Mouse (Mus musculus) midbrain, embryonic 15.5 days (tissue): ENCODE data around the gene Tpst1. TPM values are rescaled to one million over a fixed set of nuclear protein-coding genes. Genes with fewer than 3 reads are reported as not detected.
"Not testable (repeated sequence)": the region's sequence is repeated elsewhere in the genome, so short reads cannot be mapped to it uniquely, and the experiment has no call there.

Experiments
- ATAC-seq: fragments of 200-750 bp; cut with Nextera tagmentation; replicated peaks from 2 replicates; pipeline ENCODE4 v1.8.0; 2017; ENCODE audit warnings: moderate TSS enrichment
- H3K27ac ChIP-seq: fragments of 300-500 bp; sonication (generic); 2 replicates; pipeline ENCODE4 v1.5.1; 2015; ENCODE audit warnings: mild to moderate bottlenecking, inconsistent platforms
- H3K27me3 ChIP-seq: fragments of 300-500 bp; sonication (generic); replicated peaks from 2 replicates; pipeline ENCODE4 v1.6.1; 2015; ENCODE audit warnings: inconsistent platforms
- H3K36me3 ChIP-seq: fragments of 300-500 bp; sonication (generic); replicated peaks from 2 replicates; pipeline ENCODE4 v1.6.1; 2015; ENCODE audit warnings: inconsistent platforms
- H3K4me1 ChIP-seq: fragments of 300-500 bp; sonication (generic); 2 replicates; pipeline ENCODE4 v1.6.1; 2015; ENCODE audit warnings: inconsistent platforms
- H3K4me2 ChIP-seq: fragments of 300-500 bp; sonication (generic); 2 replicates; pipeline ENCODE4 v1.6.1; 2015; ENCODE audit warnings: inconsistent platforms, mild to moderate bottlenecking, moderate library complexity
- H3K4me3 ChIP-seq: fragments of 300-500 bp; sonication (generic); 2 replicates; pipeline ENCODE4 v1.5.1; 2015; ENCODE audit warnings: mild to moderate bottlenecking, inconsistent platforms
- H3K9ac ChIP-seq: fragments of 300-500 bp; sonication (generic); 2 replicates; pipeline ENCODE4 v1.6.1; 2015; ENCODE audit warnings: mild to moderate bottlenecking, inconsistent platforms
- H3K9me3 ChIP-seq: fragments of 300-500 bp; sonication (generic); 2 replicates; pipeline ENCODE4 v1.6.1; 2016; ENCODE audit warnings: inconsistent platforms
- WGBS: fragments of 180-500 bp; shearing (Covaris S2); methylation state at CpG from one replicate; pipeline ENCODE4 v1.1.7; 2015; ENCODE audit warnings: mixed read lengths; 5-methylcytosine and 5-hydroxymethylcytosine counted together
- polyA plus RNA-seq: library from polyadenylated mRNA; unstranded; fragments of >200 nt; fragmentation: Nextera tagmentation; extraction: Ambion mirVana; gene quantifications from 2 replicates; pipeline ENCODE4 v1.2.1, GENCODE M21; 2015

Gene Tpst1
- polyA plus RNA-seq: 54.7 and 59.4 TPM in 2 replicates

DNA sequence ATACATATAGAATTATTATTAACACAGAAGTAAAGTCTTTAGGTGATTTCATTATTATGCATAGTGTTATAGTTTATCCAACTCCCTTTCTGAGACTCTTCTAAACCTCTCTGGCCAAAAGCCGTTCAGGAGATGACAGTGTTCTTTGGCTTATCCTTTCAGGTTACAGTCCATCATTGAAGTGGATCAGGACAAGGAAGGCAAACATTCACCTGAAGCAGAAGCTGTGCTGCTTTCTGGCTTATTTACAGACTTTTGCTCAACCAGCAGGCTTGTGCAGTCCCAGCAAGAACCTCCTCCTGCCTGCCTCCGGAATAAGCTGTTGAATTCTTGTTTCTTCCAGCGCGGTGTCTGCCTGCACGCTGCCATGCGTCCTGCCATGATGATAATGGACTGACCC, at the start of gene Tpst1:
Gene Tpst1 (plus strand): TSS at position 301 of the 400 bp plus-strand sequence.
- no peak for ATAC-seq
- no peaks in the 10 kb centered on the region; the same call in 1 of the 2 replicates for H3K9me3 ChIP-seq
- H3K27me3 ChIP-seq: no peaks in the 10 kb centered on the region
- H3K4me2 ChIP-seq: no peak within 1 kb of the TSS
- no peak within 1 kb of the TSS for H3K4me3 ChIP-seq
- H3K27ac ChIP-seq: no peak within 1 kb of the TSS
- H3K36me3 ChIP-seq: no peaks in the 10 kb centered on the region
- no peak within 1 kb of the TSS for H3K9ac ChIP-seq
- 95% methylated on average over 6 of the region's 6 CpGs for WGBS
- H3K4me1 ChIP-seq: no peaks in the 10 kb centered on the region

DNA sequence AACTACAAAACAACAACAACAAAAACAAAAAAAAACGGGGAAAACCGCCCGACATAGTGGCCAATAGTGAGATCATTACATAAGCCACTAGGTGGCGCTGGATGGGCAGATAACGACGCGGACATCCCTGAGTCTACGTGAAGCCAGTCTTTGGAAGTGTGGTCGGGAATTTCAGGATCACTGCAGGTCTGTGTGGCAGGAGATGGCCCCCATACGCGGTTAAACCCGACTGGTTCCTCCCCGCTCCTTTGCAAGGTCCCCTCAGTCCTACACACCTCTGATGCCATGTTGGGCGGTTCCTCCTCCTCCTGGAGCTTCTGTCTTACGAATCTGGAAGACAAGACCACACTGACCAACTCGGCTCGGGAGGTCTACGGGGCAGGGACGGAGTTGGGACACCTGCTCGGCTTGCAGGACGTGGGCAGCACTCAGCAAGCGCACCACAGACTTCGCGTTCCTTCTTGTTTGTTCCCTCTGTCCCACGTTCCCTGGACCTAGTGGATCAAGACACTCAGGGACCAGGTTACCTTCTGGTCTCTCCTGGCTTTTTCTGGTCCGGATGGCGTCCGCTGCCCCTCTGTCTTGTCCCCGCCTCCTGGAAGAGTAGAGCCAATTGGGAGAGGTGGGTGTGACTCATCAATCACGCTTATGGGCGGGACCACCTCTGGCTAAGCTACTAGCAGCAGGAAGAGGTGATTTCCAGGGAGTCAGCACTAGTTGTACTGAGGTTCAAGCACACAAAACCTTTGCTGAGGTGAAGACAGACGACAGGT, 49.2 kb upstream of the Tpst1 start:
- no peaks in the 10 kb centered on the region for H3K27me3 ChIP-seq
- peak overlapping the region; percentile 52 for H3K9ac ChIP-seq
- peak; percentile 91 for ATAC-seq
- under 1% methylated on average over 32 of the region's 32 CpGs for WGBS
- H3K4me2 ChIP-seq: peak overlapping the region; percentile 85
- H3K27ac ChIP-seq: peak overlapping the region; percentile 84
- no peaks in the 10 kb centered on the region for H3K9me3 ChIP-seq
- H3K4me3 ChIP-seq: peak overlapping the region; percentile 56
- peaks cover 8% of the 10 kb centered on the region for H3K4me1 ChIP-seq
- no peaks in the 10 kb centered on the region for H3K36me3 ChIP-seq

DNA sequence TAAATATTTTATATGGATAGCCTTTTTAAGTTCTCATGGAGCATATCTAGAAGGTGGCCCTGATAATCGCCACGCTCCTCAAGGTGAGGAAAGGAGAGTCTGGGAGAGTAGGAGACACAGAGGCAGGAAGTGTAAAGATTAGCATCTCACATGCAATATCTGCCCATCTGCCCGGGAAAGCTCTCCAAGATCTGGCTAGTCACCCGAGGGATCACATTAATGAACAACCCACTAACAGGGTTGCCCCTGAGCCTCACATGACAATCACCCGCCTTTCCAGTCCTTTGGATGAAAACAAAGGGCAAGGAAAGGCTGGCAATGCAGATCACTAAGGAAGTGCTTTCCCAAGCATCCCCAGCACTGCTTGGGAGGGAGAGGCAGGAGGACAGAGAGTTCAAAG, 46.0 kb upstream of the Tpst1 start:
- H3K27ac ChIP-seq: no peak overlapping the region
- no peak overlapping the region for H3K4me3 ChIP-seq
- H3K27me3 ChIP-seq: no peaks in the 10 kb centered on the region
- no peak overlapping the region for H3K4me2 ChIP-seq
- no peaks in the 10 kb centered on the region for H3K9me3 ChIP-seq
- H3K9ac ChIP-seq: no peak overlapping the region
- no peak for ATAC-seq
- WGBS: 76% methylated on average over 5 of the region's 5 CpGs
- peaks cover 17% of the 10 kb centered on the region for H3K4me1 ChIP-seq
- H3K36me3 ChIP-seq: no peaks in the 10 kb centered on the region

DNA sequence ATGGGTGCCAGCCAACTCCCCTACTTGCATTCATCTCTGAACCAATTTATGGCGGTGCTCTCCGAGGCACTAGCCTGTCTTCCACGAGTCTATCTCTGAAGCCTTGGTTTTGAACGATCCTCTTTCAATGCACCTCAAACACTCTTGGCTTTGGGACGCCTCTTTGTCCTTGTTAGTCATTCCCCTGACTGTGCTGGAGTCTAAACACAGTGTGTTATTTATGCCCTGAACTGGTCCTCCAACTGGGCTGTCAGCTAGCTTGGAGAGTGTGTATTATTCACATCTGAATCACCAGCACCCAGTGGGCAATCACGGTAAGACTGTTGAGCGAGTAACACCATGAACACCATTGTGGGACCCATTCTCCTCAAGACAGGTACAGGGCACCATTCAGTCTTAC, 45.4 kb upstream of the Tpst1 start:
- ATAC-seq: no peak
- 91% methylated on average over 7 of the region's 7 CpGs for WGBS

DNA sequence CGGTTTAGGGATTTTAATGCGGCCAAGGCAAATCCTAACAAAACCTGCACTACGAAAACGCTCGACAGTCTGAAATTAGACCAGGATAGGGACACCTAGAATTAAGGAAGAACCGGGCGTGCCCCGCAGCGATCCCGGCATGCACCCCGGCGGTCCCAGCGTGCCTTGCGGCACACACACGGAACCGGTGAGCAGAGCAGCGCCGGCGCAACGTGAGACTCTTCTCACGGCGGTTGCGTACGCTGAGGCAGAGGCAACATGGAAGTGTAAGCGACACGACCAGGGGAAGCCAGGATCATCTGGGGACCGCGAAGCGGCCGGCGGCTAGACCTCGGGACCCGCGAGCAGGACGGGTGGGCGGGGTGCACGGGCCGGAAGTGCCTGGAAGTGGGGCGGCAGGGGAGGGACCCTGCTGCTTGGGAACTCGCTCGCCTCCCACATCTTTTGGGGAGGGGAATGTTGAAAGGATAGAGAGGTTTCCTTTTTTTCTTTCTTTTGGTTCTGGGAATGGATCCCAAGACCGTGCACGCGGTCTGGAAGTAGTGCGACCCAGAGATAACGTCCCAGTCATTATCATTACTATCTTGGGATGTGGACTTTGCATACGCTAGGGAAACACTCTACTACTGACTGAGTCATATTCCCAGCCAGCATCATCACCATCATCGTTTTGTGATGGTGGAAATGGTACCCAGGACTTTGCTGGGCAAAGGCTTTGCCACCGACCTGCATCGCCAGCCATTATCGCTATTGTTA, 43.8 kb upstream of the Tpst1 start, which contains the start of the genes Asl and Crcp:
Gene Asl (minus strand): TSS at position 106 of the 756 bp plus-strand sequence.
Gene Crcp (plus strand): TSS at position 149 of the 756 bp plus-strand sequence.
- peak within 1 kb of the TSS; percentile 90 for H3K4me3 ChIP-seq
- peaks cover 10% of the 10 kb centered on the region for H3K4me1 ChIP-seq
- H3K27me3 ChIP-seq: no peaks in the 10 kb centered on the region
- H3K36me3 ChIP-seq: no peaks in the 10 kb centered on the region
- H3K9ac ChIP-seq: peak within 1 kb of the TSS; percentile 90
- WGBS: 2% methylated on average over 51 of the region's 51 CpGs
- H3K4me2 ChIP-seq: peak within 1 kb of the TSS; percentile 73
- ATAC-seq: peak; percentile 85
- H3K27ac ChIP-seq: peak within 1 kb of the TSS; percentile 96
- no peaks in the 10 kb centered on the region for H3K9me3 ChIP-seq

More for the DNA sequence above, 45.4 kb upstream of the Tpst1 start:
- Histone ChIP-seq H3K4me1 (peaks cover 17% of the 10 kb centered on the region), H3K4me3 (no peak overlapping the region), H3K27me3 (no peaks in the 10 kb centered on the region), H3K4me2 (no peak overlapping the region), H3K36me3 (no peaks in the 10 kb centered on the region), H3K27ac (no peak overlapping the region), H3K9me3 (no peaks in the 10 kb centered on the region), H3K9ac (no peak overlapping the region)

DNA sequence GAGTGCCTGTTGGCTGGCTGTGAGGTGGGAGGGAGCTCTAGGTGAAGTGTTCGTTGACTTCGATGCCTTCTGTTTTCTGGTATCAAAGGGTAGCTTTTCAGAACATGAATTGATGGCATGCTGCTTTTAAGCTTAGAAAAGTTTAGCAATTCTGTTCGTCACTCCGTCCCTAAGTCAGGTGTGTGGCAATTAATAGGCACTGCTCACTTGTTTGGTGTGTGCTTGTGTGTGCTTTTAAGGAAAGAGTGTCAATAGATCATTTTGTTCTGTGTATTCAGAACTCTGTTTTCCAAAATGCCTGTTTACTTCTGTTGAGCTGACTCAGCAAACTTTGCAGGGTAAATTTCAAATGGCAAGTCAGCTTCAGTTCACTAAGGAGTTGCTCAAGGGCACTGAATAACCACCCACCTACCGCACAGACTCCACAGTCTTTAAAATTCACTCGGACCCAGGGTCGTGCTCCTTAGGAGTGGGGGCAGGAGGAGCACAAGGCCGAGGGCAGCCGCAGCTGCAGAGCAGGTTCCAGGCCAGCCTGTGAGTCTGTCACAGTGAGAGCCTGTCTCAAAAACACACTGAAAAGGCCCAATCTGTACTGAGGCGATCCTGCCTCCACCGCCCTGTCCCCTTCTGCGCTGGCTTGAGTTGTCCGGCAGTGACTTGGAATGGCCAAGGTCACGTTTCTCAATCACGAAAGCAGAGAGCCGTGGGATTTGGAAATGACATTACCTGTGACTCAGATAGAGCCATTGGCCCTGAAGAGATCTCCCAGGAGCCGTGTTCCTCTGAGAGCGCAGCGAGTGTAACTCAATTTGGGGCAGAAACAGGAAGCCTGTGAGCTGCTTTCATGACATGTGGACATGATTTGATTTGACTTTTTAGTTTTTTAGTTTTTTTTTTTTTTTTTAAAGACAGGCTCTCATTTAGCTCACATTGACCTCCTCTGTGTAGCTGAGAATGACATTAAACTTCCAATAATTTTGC, 41.4 kb upstream of the Tpst1 start:
- Histone ChIP-seq H3K9me3 (no peaks in the 10 kb centered on the region), H3K27me3 (no peaks in the 10 kb centered on the region), H3K4me2 (no peak overlapping the region), H3K4me1 (peaks cover 9% of the 10 kb centered on the region), H3K9ac (no peak overlapping the region), H3K27ac (no peak overlapping the region), H3K36me3 (0 out of 2 replicates have a peak, but pooled peaks cover 5% of the 10 kb centered on the region), H3K4me3 (no peak overlapping the region)
- ATAC-seq: no peak
- WGBS: 92% methylated on average over 19 of the region's 19 CpGs

DNA sequence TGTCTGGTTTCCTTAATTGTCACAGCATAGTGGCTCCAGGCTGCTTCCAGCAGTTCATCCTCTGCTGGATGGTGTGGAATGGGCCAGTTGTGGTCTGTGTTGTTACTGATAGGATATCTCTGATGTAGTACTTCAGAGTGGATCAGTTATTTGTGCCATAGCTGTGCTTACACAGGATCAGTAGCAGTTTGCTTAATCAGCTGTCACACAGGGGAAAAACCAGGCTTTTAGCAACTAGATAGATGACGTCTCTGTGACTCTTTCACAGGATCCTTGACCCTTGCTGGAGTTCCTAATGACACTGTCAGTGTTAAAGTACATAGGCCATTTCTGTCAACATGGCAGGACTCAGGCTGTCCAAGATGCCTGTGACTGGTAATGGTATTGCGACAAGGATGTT, 39.3 kb upstream of the Tpst1 start:
- no peak overlapping the region for H3K4me2 ChIP-seq
- no peak for ATAC-seq
- WGBS: 88% methylated on average over 2 of the region's 2 CpGs
- 0 out of 2 replicates have a peak, but pooled peaks cover 5% of the 10 kb centered on the region for H3K36me3 ChIP-seq
- H3K27ac ChIP-seq: no peak overlapping the region
- no peaks in the 10 kb centered on the region for H3K27me3 ChIP-seq
- peaks cover 9% of the 10 kb centered on the region for H3K4me1 ChIP-seq
- H3K9me3 ChIP-seq: no peaks in the 10 kb centered on the region
- H3K9ac ChIP-seq: no peak overlapping the region
- H3K4me3 ChIP-seq: no peak overlapping the region

DNA sequence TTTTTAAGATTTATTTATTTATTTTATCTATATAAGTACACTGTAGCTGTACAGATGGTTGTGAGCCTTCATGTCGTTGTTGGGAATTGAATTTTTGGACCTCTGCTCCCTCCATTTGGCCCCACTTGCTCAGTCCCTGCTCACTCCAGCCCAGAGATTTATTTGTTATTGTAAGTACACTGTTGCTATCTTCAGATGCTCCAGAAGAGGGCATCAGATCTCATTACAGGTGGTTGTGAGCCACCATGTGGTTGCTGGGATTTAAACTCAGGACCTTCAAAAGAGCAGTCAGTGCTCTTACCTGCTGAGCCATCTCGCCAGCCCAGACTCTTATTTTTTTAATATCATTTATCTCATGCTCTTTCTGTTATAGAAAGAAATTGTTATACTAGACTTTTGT, 36.8 kb upstream of the Tpst1 start:
- WGBS: 64% methylated on average over 2 of the region's 2 CpGs
- not testable (repeated sequence) for H3K27ac ChIP-seq, H3K4me3 ChIP-seq, H3K9me3 ChIP-seq, H3K4me1 ChIP-seq, H3K4me2 ChIP-seq, H3K9ac ChIP-seq, H3K27me3 ChIP-seq, ATAC-seq
- peaks cover 12% of the 10 kb centered on the region; the same call in 1 of the 2 replicates for H3K36me3 ChIP-seq

DNA sequence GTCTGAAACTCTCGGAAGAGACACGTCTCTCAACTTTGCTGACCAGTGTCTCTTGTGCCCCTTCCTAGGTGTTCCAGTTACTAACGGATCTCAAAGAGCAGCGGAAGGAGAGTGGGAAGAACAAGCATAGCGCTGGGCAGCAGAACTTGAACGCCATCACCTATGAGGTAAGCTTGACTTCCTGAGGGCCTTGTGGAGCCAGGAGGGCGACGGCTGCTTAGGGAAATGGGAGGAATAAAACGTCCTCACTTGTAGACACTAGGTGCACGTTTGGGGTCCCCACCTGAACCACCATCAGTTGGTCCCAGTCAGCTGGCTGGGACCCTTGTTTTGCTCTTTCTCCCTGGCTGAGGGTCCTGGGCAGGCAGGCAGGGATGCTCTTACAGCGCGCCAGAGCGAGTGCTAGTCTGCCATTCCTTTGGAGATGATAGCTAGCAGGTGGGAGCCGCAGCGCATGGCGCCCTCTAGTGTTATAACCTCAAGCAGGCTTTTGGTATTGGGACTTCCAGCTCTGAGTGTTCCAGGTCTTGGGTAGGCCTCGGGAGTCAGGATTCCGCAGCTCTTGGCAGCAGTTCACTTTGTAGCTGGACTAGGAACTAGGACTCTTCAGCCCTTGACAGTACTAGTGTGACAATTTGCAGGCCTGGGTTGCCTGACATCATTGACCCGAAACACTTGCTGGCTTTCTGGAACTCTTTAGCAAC, 35.2 kb upstream of the Tpst1 start:
- WGBS: 65% methylated on average over 19 of the region's 19 CpGs
- Histone ChIP-seq H3K9me3 (no peaks in the 10 kb centered on the region), H3K4me3 (no peak overlapping the region), H3K9ac (no peak overlapping the region), H3K36me3 (peaks cover 23% of the 10 kb centered on the region), H3K4me2 (no peak overlapping the region), H3K27me3 (no peaks in the 10 kb centered on the region), H3K27ac (no peak overlapping the region), H3K4me1 (no peaks in the 10 kb centered on the region)
- no peak for ATAC-seq

DNA sequence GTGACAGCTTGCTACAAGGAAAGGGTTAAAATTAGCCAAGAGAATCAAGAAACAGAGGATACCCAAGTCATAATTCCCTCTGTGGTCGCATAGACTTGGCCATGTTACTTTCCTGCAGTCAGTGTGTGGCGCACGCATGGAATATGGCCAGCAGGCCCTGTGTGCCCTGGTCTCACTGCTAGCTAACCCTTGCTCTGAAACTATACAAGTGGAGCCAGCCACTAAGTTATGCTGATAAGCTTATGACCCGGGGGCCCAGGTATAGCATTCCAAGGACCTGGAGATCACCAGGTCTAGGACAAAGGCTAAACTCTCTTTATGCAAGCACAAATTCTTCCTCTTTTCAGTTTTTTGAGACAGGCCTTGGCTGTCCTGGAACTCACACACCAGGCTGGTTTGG, 32.3 kb upstream of the Tpst1 start:
- no peak overlapping the region for H3K4me2 ChIP-seq
- H3K27me3 ChIP-seq: no peaks in the 10 kb centered on the region
- ATAC-seq: no peak
- no peak overlapping the region for H3K27ac ChIP-seq
- WGBS: 91% methylated on average over 4 of the region's 4 CpGs
- no peak overlapping the region for H3K9ac ChIP-seq
- no peak overlapping the region for H3K4me3 ChIP-seq
- peaks cover 23% of the 10 kb centered on the region for H3K36me3 ChIP-seq
- H3K4me1 ChIP-seq: no peaks in the 10 kb centered on the region
- H3K9me3 ChIP-seq: no peaks in the 10 kb centered on the region

DNA sequence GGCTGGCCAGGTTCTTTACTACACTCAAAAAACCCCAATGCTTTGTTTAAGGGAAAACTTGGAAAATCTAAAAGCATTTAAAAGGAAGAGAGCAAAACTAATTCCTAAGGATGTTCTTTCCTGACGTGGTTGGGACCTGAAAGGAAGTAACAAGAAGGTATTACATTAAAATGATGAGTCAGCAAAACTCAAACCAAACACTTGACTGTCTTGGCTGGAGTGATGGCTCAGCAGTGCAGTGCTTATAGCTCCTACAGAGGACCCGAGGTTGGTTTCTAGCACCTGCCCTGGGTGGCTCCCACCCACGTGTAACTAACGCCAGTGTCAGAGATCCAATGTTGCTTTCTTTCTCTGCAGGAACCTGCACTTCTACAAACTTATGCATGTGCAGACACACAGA, 31.9 kb upstream of the Tpst1 start:
- no peak overlapping the region for H3K9ac ChIP-seq
- no peaks in the 10 kb centered on the region for H3K4me1 ChIP-seq
- H3K4me3 ChIP-seq: no peak overlapping the region
- H3K4me2 ChIP-seq: no peak overlapping the region
- no peak overlapping the region for H3K27ac ChIP-seq
- WGBS: 91% methylated on average over 4 of the region's 4 CpGs
- no peak for ATAC-seq
- H3K9me3 ChIP-seq: no peaks in the 10 kb centered on the region
- H3K27me3 ChIP-seq: no peaks in the 10 kb centered on the region
- peaks cover 23% of the 10 kb centered on the region for H3K36me3 ChIP-seq
